11 mouse cellular contexts compared by ENCODE assay signal in the genomic region with DNA sequence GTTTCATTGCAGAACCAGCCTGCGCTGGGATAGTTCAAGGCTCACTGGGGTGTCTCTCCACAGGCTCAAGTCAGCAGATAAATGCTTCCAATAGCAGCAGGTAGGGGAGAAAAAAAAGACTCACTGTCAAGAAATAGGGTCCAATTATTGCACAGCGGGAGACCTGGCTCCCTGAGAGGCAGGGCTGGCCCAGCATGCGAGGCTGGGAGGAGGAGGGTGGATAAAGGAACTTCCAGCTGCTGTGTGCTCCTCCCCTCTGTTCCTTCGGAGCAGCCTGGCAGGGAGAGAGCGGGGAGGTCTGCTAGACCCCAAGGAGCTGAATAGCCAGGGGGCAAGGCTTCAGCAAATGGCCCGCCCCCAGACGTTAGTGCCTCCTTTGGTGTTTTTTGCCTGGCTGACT. TPM values are rescaled to one million over a fixed set of nuclear protein-coding genes. Genes with fewer than 3 reads are reported as not detected.
DNase-seq lines count a peak whose midpoint lies in the region; ATAC-seq and TF ChIP-seq lines count a peak whose summit lies in the region.
"Had no signal": no experiment of that assay in that cellular context is flagged by ENCODE, and none has a peak within 500 bp of the region (broad histone marks: within the 10 kb centered on the region; RNA-seq: fewer than 3 reads in every experiment).

No protein-coding gene starts in this region.

- H3K27ac ChIP-seq in hindbrain, embryonic 10.5 days: peak overlapping the region; percentile 64; the same call in 1 of the 2 replicates
- H3K27ac ChIP-seq in hindbrain, embryonic 14.5 days: no peak overlapping the region
- H3K27ac ChIP-seq in embryonic facial prominence, embryonic 11.5 days (replicated peaks; ENCODE audit: low read depth, low read length): no peak overlapping the region
- H3K27ac ChIP-seq in limb, embryonic 12.5 days: no peak overlapping the region
- H3K27ac ChIP-seq in intestine, postnatal 0 days (ENCODE audit: low read depth, low read length): no peak overlapping the region
- H3K27ac ChIP-seq in kidney, adult 2 months (ENCODE audit: insufficient read depth, low read depth, low read length): no peak overlapping the region
- H3K27ac ChIP-seq: embryonic facial prominence, embryonic 13.5 days had no signal

- 5% methylated on average over 7 of the region's 7 CpGs for WGBS in hindbrain, embryonic 10.5 days
- 12% methylated on average over 7 of the region's 7 CpGs for WGBS in hindbrain, embryonic 14.5 days
- 10% methylated on average over 7 of the region's 7 CpGs for WGBS in embryonic facial prominence, embryonic 11.5 days
- WGBS in limb, embryonic 12.5 days: 10% methylated on average over 7 of the region's 7 CpGs
- 48% methylated on average over 7 of the region's 7 CpGs for whole genome bisulfite sequencing in intestine, postnatal 0 days
- 37% methylated on average over 7 of the region's 7 CpGs for WGBS in kidney, adult 2 months

- peaks cover 54% of the 10 kb centered on the region for H3K4me1 ChIP-seq in hindbrain, embryonic 10.5 days (replicated peaks)
- peaks cover 35% of the 10 kb centered on the region for H3K4me1 ChIP-seq in hindbrain, embryonic 14.5 days (replicated peaks; ENCODE audit: control insufficient read depth, insufficient read depth, low read length)
- peaks cover 33% of the 10 kb centered on the region for H3K4me1 ChIP-seq in E14TG2a.4 (replicated peaks; ENCODE audit: low read depth, low read length)
- no peaks in the 10 kb centered on the region for H3K4me1 ChIP-seq in embryonic facial prominence, embryonic 11.5 days (ENCODE audit: control insufficient read depth, insufficient read depth, low read length)
- H3K4me1 ChIP-seq in limb, embryonic 12.5 days (replicated peaks): peaks cover 17% of the 10 kb centered on the region
- no peaks in the 10 kb centered on the region for H3K4me1 ChIP-seq in intestine, postnatal 0 days (replicated peaks; ENCODE audit: control insufficient read depth, insufficient read depth, low read length)
- no peaks in the 10 kb centered on the region for H3K4me1 ChIP-seq in kidney, adult 2 months (ENCODE audit: control insufficient read depth, insufficient read depth, low read length)

- no peak overlapping the region for H3K4me3 ChIP-seq in hindbrain, embryonic 10.5 days
- H3K4me3 ChIP-seq in hindbrain, embryonic 14.5 days (replicated peaks; ENCODE audit: low read length): no peak overlapping the region
- H3K4me3 ChIP-seq in E14TG2a.4 (replicated peaks; ENCODE audit: low read length): peak overlapping the region; percentile 20; the same call in 1 of the 2 replicates
- H3K4me3 ChIP-seq in embryonic facial prominence, embryonic 11.5 days (ENCODE audit: low read depth, low read length): no peak overlapping the region
- no peak overlapping the region for H3K4me3 ChIP-seq in limb, embryonic 12.5 days (replicated peaks)
- no peak overlapping the region for H3K4me3 ChIP-seq in intestine, postnatal 0 days (ENCODE audit: low read depth, low read length)
- no peak overlapping the region for H3K4me3 ChIP-seq in kidney, adult 2 months (ENCODE audit: insufficient read depth, low read depth, low read length)
- H3K4me3 ChIP-seq: embryonic facial prominence, embryonic 13.5 days had no signal

- H3K4me2 ChIP-seq in hindbrain, embryonic 14.5 days (replicated peaks): no peak overlapping the region
- no peak overlapping the region for H3K4me2 ChIP-seq in embryonic facial prominence, embryonic 11.5 days (ENCODE audit: low read depth, low read length)
- H3K4me2 ChIP-seq in limb, embryonic 12.5 days: no peak overlapping the region
- no peak overlapping the region for H3K4me2 ChIP-seq in intestine, postnatal 0 days (replicated peaks; ENCODE audit: low read depth)
- H3K4me2 ChIP-seq: embryonic facial prominence, embryonic 13.5 days had no signal

- DNase-seq in hindbrain, embryonic 10.5 days (ENCODE audit: low spot score): peak; percentile 17
- DNase-seq in hindbrain, embryonic 14.5 days (ENCODE audit: low spot score): no peak
- peak; percentile 53 for DNase-seq in embryonic facial prominence, embryonic 11.5 days (ENCODE audit: low spot score)
- DNase-seq in adrenal gland, postnatal 14 days: no peak
- no peak for DNase-seq in kidney, adult 2 months
- DNase-seq: heart, postnatal 10 days had no signal

- H3K9ac ChIP-seq in hindbrain, embryonic 14.5 days: no peak overlapping the region
- H3K9ac ChIP-seq in embryonic facial prominence, embryonic 11.5 days (replicated peaks; ENCODE audit: low read length): no peak overlapping the region
- no peak overlapping the region for H3K9ac ChIP-seq in limb, embryonic 12.5 days (replicated peaks)
- no peak overlapping the region for H3K9ac ChIP-seq in intestine, postnatal 0 days (ENCODE audit: low read depth, low read length)
- H3K9ac ChIP-seq: embryonic facial prominence, embryonic 13.5 days had no signal

- no peaks in the 10 kb centered on the region for H3K9me3 ChIP-seq in hindbrain, embryonic 10.5 days
- no peaks in the 10 kb centered on the region for H3K9me3 ChIP-seq in hindbrain, embryonic 14.5 days (ENCODE audit: control insufficient read depth, low read length)
- no peaks in the 10 kb centered on the region for H3K9me3 ChIP-seq in E14TG2a.4 (ENCODE audit: low read length)
- H3K9me3 ChIP-seq in embryonic facial prominence, embryonic 11.5 days (replicated peaks; ENCODE audit: control insufficient read depth, low read length): no peaks in the 10 kb centered on the region
- H3K9me3 ChIP-seq in limb, embryonic 12.5 days: no peaks in the 10 kb centered on the region
- H3K9me3 ChIP-seq in intestine, postnatal 0 days (ENCODE audit: control insufficient read depth): no peaks in the 10 kb centered on the region
- H3K9me3 ChIP-seq: embryonic facial prominence, embryonic 13.5 days had no signal

- no peak for TF ChIP-seq CTCF in E14TG2a.4 (conservative IDR thresholded peaks at IDR 0.05; ENCODE audit: low read length)
- no peak for TF ChIP-seq CTCF in intestine, postnatal 0 days (IDR thresholded peaks at IDR 0.05; ENCODE audit: low read depth)
- no peak for TF ChIP-seq CTCF in kidney, adult 2 months (conservative IDR thresholded peaks at IDR 0.05; ENCODE audit: insufficient read depth, insufficient read length, low read depth, low read length)

- ATAC-seq in hindbrain, embryonic 14.5 days (ENCODE audit: low FRiP score): no peak; the same call in 1 of the 2 replicates
- no peak for ATAC-seq in embryonic facial prominence, embryonic 11.5 days (replicated peaks; ENCODE audit: insufficient number of reproducible peaks, low FRiP score, low TSS enrichment, low read depth)
- ATAC-seq in limb, embryonic 12.5 days (ENCODE audit: insufficient number of reproducible peaks, insufficient read depth, low FRiP score, low TSS enrichment, low read depth): 0 out of 2 replicates have a peak, but pooled peaks have one; percentile 26
- ATAC-seq in intestine, postnatal 0 days: no peak

- H3K27me3 ChIP-seq in hindbrain, embryonic 10.5 days (ENCODE audit: insufficient read depth, poor library complexity, severe bottlenecking): peaks cover 16% of the 10 kb centered on the region
- H3K27me3 ChIP-seq in hindbrain, embryonic 14.5 days (ENCODE audit: control insufficient read depth, insufficient read depth, low read length): no peaks in the 10 kb centered on the region
- peaks cover 77% of the 10 kb centered on the region for H3K27me3 ChIP-seq in E14TG2a.4 (ENCODE audit: insufficient read depth, low read length)
- peaks cover 3% of the 10 kb centered on the region; the same call in 1 of the 2 replicates for H3K27me3 ChIP-seq in embryonic facial prominence, embryonic 11.5 days (ENCODE audit: control insufficient read depth, insufficient read depth, low read length)
- peaks cover 23% of the 10 kb centered on the region for H3K27me3 ChIP-seq in limb, embryonic 12.5 days
- peaks cover 11% of the 10 kb centered on the region for H3K27me3 ChIP-seq in intestine, postnatal 0 days (replicated peaks; ENCODE audit: control insufficient read depth, insufficient read depth, low read length)
- H3K27me3 ChIP-seq in kidney, adult 2 months (replicated peaks; ENCODE audit: control insufficient read depth, insufficient read depth, low read length): no peaks in the 10 kb centered on the region

- no peaks in the 10 kb centered on the region for H3K36me3 ChIP-seq in hindbrain, embryonic 10.5 days
- no peaks in the 10 kb centered on the region for H3K36me3 ChIP-seq in hindbrain, embryonic 14.5 days (replicated peaks; ENCODE audit: control insufficient read depth, insufficient read depth)
- H3K36me3 ChIP-seq in E14TG2a.4 (ENCODE audit: insufficient read depth, low read length): no peaks in the 10 kb centered on the region
- no peaks in the 10 kb centered on the region for H3K36me3 ChIP-seq in embryonic facial prominence, embryonic 11.5 days (replicated peaks; ENCODE audit: control insufficient read depth, insufficient read depth, low read depth, low read length)
- H3K36me3 ChIP-seq in limb, embryonic 12.5 days: no peaks in the 10 kb centered on the region
- no peaks in the 10 kb centered on the region for H3K36me3 ChIP-seq in intestine, postnatal 0 days (ENCODE audit: control insufficient read depth, insufficient read depth)
- H3K36me3 ChIP-seq in kidney, adult 2 months (ENCODE audit: control insufficient read depth, insufficient read depth, low read length): no peaks in the 10 kb centered on the region
- H3K36me3 ChIP-seq: embryonic facial prominence, embryonic 13.5 days had no signal

- no peak for TF ChIP-seq POLR2A in kidney, adult 2 months (IDR thresholded peaks at IDR 0.05; ENCODE audit: low read depth, low read length)

RNA-seq across cellular contexts. Expression of gene Galnt16, which starts 7.4 kb away (rescaled TPM):
- 17.7 and 18.9 TPM in 2 replicates for polyA plus RNA-seq in hindbrain, embryonic 10.5 days (2016; fragmentation: Nextera tagmentation; extraction: Ambion mirVana)
- polyA plus RNA-seq in hindbrain, embryonic 14.5 days (2014; fragmentation: Nextera tagmentation; extraction: Ambion mirVana): 20.2 and 21.2 TPM in 2 replicates
- 6.9 and 7.0 TPM in 2 replicates for polyA plus RNA-seq in embryonic facial prominence, embryonic 11.5 days (2014; fragmentation: Nextera tagmentation; extraction: Ambion mirVana)
- polyA plus RNA-seq in limb, embryonic 12.5 days (2016; fragmentation: Nextera tagmentation; extraction: Ambion mirVana): 8.9 and 10.7 TPM in 2 replicates
- total RNA-seq in adrenal gland, postnatal 14 days (2021): 11.3 and 14.6 TPM in 2 replicates
- polyA plus RNA-seq in intestine, postnatal 0 days (2015; fragmentation: Nextera tagmentation; extraction: Ambion mirVana): 3.7 and 4.2 TPM in 2 replicates
- 0.72 and 0.81 TPM in 2 replicates for polyA plus RNA-seq in kidney, adult 2 months (2012; rRNA removed)
- total RNA-seq: neutrophil, adult 5-6 weeks had no signal

Comparison
In these comparisons a context has a peak if more than half of its experiments do, and no peak if none do; other contexts are left out.
1. DNase-seq: peak in hindbrain, embryonic 10.5 days (single experiment) and embryonic facial prominence, embryonic 11.5 days (single experiment); none in hindbrain, embryonic 14.5 days (single experiment), adrenal gland, postnatal 14 days (single experiment) and kidney, adult 2 months (single experiment).